Mouse (Mus musculus) effector memory CD4-positive, alpha-beta T cell, adult 7 months (primary cell): Measurements from ENCODE around the gene Tmcc1. TPM values are rescaled to one million over a fixed set of nuclear protein-coding genes. Genes with fewer than 3 reads are reported as not detected.

Experiments used
- polyA plus RNA-seq: library from polyadenylated mRNA; unstranded; fragments of 100-300 nt; shearing (Covaris generic); gene quantifications from one replicate; pipeline ENCODE4 v1.2.1, GENCODE M21; 2017

Tmcc1 gene
- 11.5 TPM for polyA plus RNA-seq

DNA sequence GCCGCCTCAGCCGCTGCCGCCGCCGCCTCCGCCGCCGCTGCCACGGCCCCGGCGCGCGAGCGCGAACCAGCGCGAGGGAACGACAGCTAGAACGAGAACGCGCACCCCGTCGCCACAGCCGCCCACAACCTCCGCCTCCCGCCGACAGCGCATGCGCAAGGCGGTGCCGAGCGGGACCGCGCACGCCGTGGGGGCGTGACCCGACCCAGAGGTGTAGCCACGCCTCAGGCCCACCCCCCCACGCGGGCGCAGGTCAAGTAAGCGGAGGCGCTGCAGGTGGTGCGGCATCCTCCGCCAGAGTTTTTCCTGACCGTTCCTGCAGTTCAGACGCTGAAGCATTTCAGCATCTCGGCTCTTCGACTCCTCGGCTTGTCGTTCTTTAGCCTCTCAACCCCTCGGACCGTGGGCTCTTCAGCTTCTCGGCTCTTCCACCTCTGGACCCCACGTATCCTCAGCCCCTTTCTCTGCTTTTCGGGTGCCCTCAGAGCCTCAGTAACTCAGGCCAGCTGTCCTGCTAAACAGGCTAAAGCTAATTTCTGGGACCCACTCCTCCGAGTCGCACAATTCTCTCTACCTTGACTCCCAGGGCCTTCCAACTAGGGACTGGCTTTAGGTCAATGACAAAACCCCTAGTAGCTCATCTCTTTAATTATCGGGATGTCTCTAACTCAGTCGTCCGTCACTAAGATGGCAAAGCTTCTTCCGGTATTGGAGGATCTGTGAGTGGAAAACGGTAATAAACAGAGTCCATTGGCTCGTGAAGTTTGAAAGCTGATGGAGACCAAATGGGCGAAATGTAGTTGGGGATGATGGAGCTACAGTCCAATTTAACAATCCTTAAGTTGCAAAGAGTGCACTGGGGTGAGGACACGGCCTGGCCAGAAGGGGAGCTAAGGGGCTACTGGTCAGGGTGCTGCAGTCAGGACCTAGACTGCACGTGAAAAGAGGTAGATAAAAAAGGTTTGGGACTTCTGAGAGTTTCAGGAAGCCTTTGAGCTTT is at the start of gene Tmcc1:
Gene Tmcc1, minus strand, starts transcription at position 93 of the 1,000 bp plus-strand sequence.

GRCm38 (mm10) chr6:116207729-116208534 is 14.6 kb upstream of the Tmcc1 start, which contains the start of gene Washc2:
Gene Washc2, plus strand, starts transcription at chr6:116208038.

GRCm38 (mm10) chr6:115994877-115995520 is 198.3 kb downstream of the Tmcc1 start, which contains the start of gene Plxnd1:
Gene Plxnd1, minus strand, starts transcription at chr6:115995005.

Other genes starting within 250 kb of the Tmcc1 start
- not detected for gene H1foo, start 248.5 kb downstream of the Tmcc1 start, polyA plus RNA-seq
- gene Plxnd1, start 198.5 kb downstream of the Tmcc1 start, polyA plus RNA-seq: not detected
- 59.9 TPM for gene Washc2, start 14.6 kb upstream of the Tmcc1 start, polyA plus RNA-seq
- 5.6 TPM for gene Zfand4, start 70.7 kb upstream of the Tmcc1 start, polyA plus RNA-seq
- gene March8, start 144.5 kb upstream of the Tmcc1 start, polyA plus RNA-seq: 1.6 TPM